Mouse (Mus musculus) T-helper 2 cell (primary cell): ENCODE measurements around the gene Arl4d.

Experiments
- in situ Hi-C: fragments of 300-600 bp; cut with MboI, MseI; formaldehyde crosslinking; loops from one replicate; pipeline ENCODE4 v1.15.1; 2025; ENCODE audit warnings: high pct_unique_total_duplicates

The Arl4d gene

GRCm38 (mm10) chr11:101714012-101714411, 48.7 kb downstream of the Arl4d start:
- in situ Hi-C loops, result loop anchor here (5.0 kb wide), 1 partner anchor 37 kb away; no protein-coding TSS in a partner anchor
